Mouse (Mus musculus) embryo, embryonic 10.5 days (tissue): ENCODE results near the gene Supt5.
"Not testable (repeated sequence)": the region's sequence is repeated elsewhere in the genome, so short reads cannot be mapped to it uniquely, and the experiment has no call there.

Experiments
- DNase-seq: peaks from one replicate; pipeline ENCODE4 v3.0.0-alpha.2; 2015; ENCODE audit warnings: low spot score

Gene Supt5

GRCm38 (mm10) chr7:28338108-28338998, at the start of gene Supt5:
Supt5 (minus strand) TSS chr7:28338746.
- DNase-seq: peak; percentile 100

GRCm38 (mm10) chr7:28387384-28387783, 48.8 kb upstream of the Supt5 start:
- not testable (repeated sequence) for DNase-seq

GRCm38 (mm10) chr7:28386877-28387276, 48.3 kb upstream of the Supt5 start:
- DNase-seq: not testable (repeated sequence)

- DNase-seq: peak; percentile 89
Observed at GRCm38 (mm10) chr7:28386462-28386861, 47.9 kb upstream of the Supt5 start.

- DNase-seq: no peak
Observed at GRCm38 (mm10) chr7:28386007-28386406, 47.5 kb upstream of the Supt5 start.

GRCm38 (mm10) chr7:28385196-28385595, 46.6 kb upstream of the Supt5 start:
- DNase-seq: no peak

GRCm38 (mm10) chr7:28384162-28384561, 45.6 kb upstream of the Supt5 start:
- DNase-seq: no peak

- DNase-seq: no peak
Observed at GRCm38 (mm10) chr7:28383606-28384005, 45.1 kb upstream of the Supt5 start.

GRCm38 (mm10) chr7:28382981-28383396, 44.4 kb upstream of the Supt5 start:
- no peak for DNase-seq

- DNase-seq: peak; percentile 21
Observed at GRCm38 (mm10) chr7:28382347-28382951, 43.9 kb upstream of the Supt5 start.

GRCm38 (mm10) chr7:28381938-28382337, 43.4 kb upstream of the Supt5 start:
- peak; percentile 86 for DNase-seq

GRCm38 (mm10) chr7:28381017-28381790, 42.7 kb upstream of the Supt5 start:
- DNase-seq: peak; percentile 74

- no peak for DNase-seq
Observed at GRCm38 (mm10) chr7:28380237-28381016, 41.9 kb upstream of the Supt5 start, which contains the start of gene Zfp36. Zfp36 (minus strand) TSS chr7:28380253.

GRCm38 (mm10) chr7:28378769-28379651, 40.5 kb upstream of the Supt5 start:
- DNase-seq: peak; percentile 93

- DNase-seq: peak; percentile 10
Observed at GRCm38 (mm10) chr7:28378066-28378690, 39.6 kb upstream of the Supt5 start.

- DNase-seq: no peak
Observed at GRCm38 (mm10) chr7:28377190-28378065, 38.9 kb upstream of the Supt5 start.

- peak; percentile 72 for DNase-seq
Observed at GRCm38 (mm10) chr7:28376011-28376771, 37.6 kb upstream of the Supt5 start.
